In the genomic region with DNA sequence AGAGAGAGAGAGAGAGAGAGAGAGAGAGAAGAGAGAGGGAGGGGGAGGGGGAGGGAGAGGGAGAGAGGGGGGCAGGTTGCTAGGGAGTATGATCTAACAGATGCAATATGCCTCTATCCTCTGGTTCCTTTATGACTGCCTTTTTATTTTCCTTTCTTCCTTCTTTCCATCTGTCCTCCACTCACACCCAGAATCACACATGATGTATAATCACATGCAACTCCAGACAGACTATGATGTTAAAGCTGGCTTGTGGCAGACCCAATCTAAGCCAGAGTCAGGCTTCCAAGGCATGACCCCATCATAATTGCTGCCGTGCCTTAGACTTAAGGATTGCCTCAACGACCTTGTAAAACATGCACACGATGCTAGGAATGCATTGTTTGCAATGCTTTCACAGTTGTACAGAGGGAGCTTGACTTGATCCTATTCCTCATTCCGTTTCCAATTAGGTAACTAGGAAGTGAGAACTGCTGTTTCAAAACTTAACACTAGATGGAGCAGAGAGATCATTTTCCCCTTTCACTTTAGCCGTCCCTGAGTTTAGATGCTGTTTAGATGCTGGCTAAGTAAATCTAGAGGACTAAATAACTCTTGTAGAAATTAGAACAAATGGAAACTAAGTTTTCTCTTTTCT, we compare ENCODE assay signal across 9 mouse cellular contexts. TPM values are rescaled to one million over a fixed set of nuclear protein-coding genes. Genes with fewer than 3 reads are reported as not detected.
DNase-seq lines count a peak whose midpoint lies in the region; ATAC-seq and TF ChIP-seq lines count a peak whose summit lies in the region.
"Had no signal": no experiment of that assay in that cellular context is flagged by ENCODE, and none has a peak within 500 bp of the region (broad histone marks: within the 10 kb centered on the region; RNA-seq: fewer than 3 reads in every experiment).

No protein-coding gene starts in this region.

- POLR2A ChIA-PET in Patski (lab: Charles Lee) = no interaction called here

- TF ChIP-seq CTCF in Patski (IDR thresholded peaks at IDR 0.05) = peak; percentile 58

- DNase-seq in hindbrain, embryonic 11.5 days (ENCODE audit: low spot score) = peak; percentile 70
- peak; percentile 82 for DNase-seq in 3T3-L1 (ENCODE audit: low read depth, low spot score)
- no peak for DNase-seq in Patski (ENCODE audit: low read depth, low spot score)
- no peak for DNase-seq in frontal cortex, postnatal 14 days (ENCODE audit: low spot score in 2 of 2)
- no peak for DNase-seq in adrenal gland, postnatal 4 days (ENCODE audit: low spot score in 2 of 2)

- H3K9ac ChIP-seq in hindbrain, embryonic 11.5 days (ENCODE audit: low read depth, low read length) = no peak overlapping the region
- H3K9ac ChIP-seq in hindbrain, embryonic 12.5 days = no peak overlapping the region
- H3K9ac ChIP-seq in hindbrain, embryonic 16.5 days (ENCODE audit: low read depth, low read length) = peak overlapping the region; percentile 33; the same call in 1 of the 2 replicates
- H3K9ac ChIP-seq in neural tube, embryonic 14.5 days (replicated peaks; ENCODE audit: low read depth, low read length) = no peak overlapping the region
- H3K9ac ChIP-seq: lung, embryonic 15.5 days had no signal

- no peaks in the 10 kb centered on the region for H3K4me1 ChIP-seq in hindbrain, embryonic 11.5 days (replicated peaks; ENCODE audit: control insufficient read depth, insufficient read depth, low read length)
- no peaks in the 10 kb centered on the region for H3K4me1 ChIP-seq in hindbrain, embryonic 12.5 days
- H3K4me1 ChIP-seq in hindbrain, embryonic 16.5 days (ENCODE audit: control insufficient read depth, insufficient read depth, low read depth, low read length) = peaks cover 2% of the 10 kb centered on the region; the same call in 1 of the 2 replicates
- H3K4me1 ChIP-seq in neural tube, embryonic 14.5 days (ENCODE audit: control insufficient read depth, insufficient read depth, low read length) = no peaks in the 10 kb centered on the region

- H3K36me3 ChIP-seq in hindbrain, embryonic 11.5 days (ENCODE audit: control insufficient read depth, insufficient read depth, low read length) = no peaks in the 10 kb centered on the region
- H3K36me3 ChIP-seq in hindbrain, embryonic 12.5 days = no peaks in the 10 kb centered on the region
- H3K36me3 ChIP-seq in hindbrain, embryonic 16.5 days (ENCODE audit: control insufficient read depth, insufficient read depth, low read length) = no peaks in the 10 kb centered on the region
- no peaks in the 10 kb centered on the region for H3K36me3 ChIP-seq in neural tube, embryonic 14.5 days (ENCODE audit: control insufficient read depth, insufficient read depth, low read length)
- H3K36me3 ChIP-seq: lung, embryonic 15.5 days had no signal

- WGBS in hindbrain, embryonic 11.5 days = 15% methylated on average over 5 of the region's 5 CpGs
- WGBS in hindbrain, embryonic 12.5 days = 8% methylated on average over 5 of the region's 5 CpGs
- 3% methylated on average over 5 of the region's 5 CpGs for WGBS in hindbrain, embryonic 16.5 days
- WGBS in neural tube, embryonic 14.5 days = 6% methylated on average over 5 of the region's 5 CpGs

- no peak overlapping the region for H3K27ac ChIP-seq in hindbrain, embryonic 11.5 days (ENCODE audit: low read depth, low read length)
- no peak overlapping the region for H3K27ac ChIP-seq in hindbrain, embryonic 12.5 days
- H3K27ac ChIP-seq in hindbrain, embryonic 16.5 days (ENCODE audit: low read depth, low read length) = no peak overlapping the region
- H3K27ac ChIP-seq in neural tube, embryonic 14.5 days (ENCODE audit: low read depth, low read length) = no peak overlapping the region
- H3K27ac ChIP-seq: lung, embryonic 15.5 days had no signal

- CTCF ChIA-PET in Patski (lab: Charles Lee) = interaction anchor here (0.8 to 3.1 kb wide), 7 partner anchors 9 to 497 kb away, joined by 3 to 12 read pairs (median 4); partner anchors contain the start of gene Ccdc110

- H3K9me3 ChIP-seq in hindbrain, embryonic 11.5 days (ENCODE audit: control insufficient read depth, low read length) = no peaks in the 10 kb centered on the region
- H3K9me3 ChIP-seq in hindbrain, embryonic 12.5 days (replicated peaks) = no peaks in the 10 kb centered on the region
- no peaks in the 10 kb centered on the region for H3K9me3 ChIP-seq in hindbrain, embryonic 16.5 days (ENCODE audit: control insufficient read depth, low read length)
- no peaks in the 10 kb centered on the region for H3K9me3 ChIP-seq in neural tube, embryonic 14.5 days (ENCODE audit: control insufficient read depth, low read length)
- H3K9me3 ChIP-seq: lung, embryonic 15.5 days had no signal

- ATAC-seq in hindbrain, embryonic 11.5 days (ENCODE audit: low FRiP score) = no peak
- no peak for ATAC-seq in hindbrain, embryonic 12.5 days (ENCODE audit: low FRiP score)
- ATAC-seq in Patski = peak; percentile 67
- ATAC-seq in hindbrain, embryonic 16.5 days = peak; percentile 88
- ATAC-seq in neural tube, embryonic 14.5 days (ENCODE audit: low read depth) = peak; percentile 84; the same call in 1 of the 2 replicates

- no peak overlapping the region for H3K4me3 ChIP-seq in hindbrain, embryonic 11.5 days (ENCODE audit: low read depth, low read length)
- H3K4me3 ChIP-seq in hindbrain, embryonic 12.5 days = no peak overlapping the region
- no peak overlapping the region for H3K4me3 ChIP-seq in hindbrain, embryonic 16.5 days (ENCODE audit: low read length)
- H3K4me3 ChIP-seq in neural tube, embryonic 14.5 days (ENCODE audit: low read depth, low read length) = no peak overlapping the region
- H3K4me3 ChIP-seq: lung, embryonic 15.5 days had no signal

- in situ Hi-C loops in Patski (cut with MboI; ENCODE audit: low pct_unique_long_range_greater_than_20kb) = no loop called here

- H3K4me2 ChIP-seq in hindbrain, embryonic 11.5 days (replicated peaks; ENCODE audit: low read depth, low read length) = no peak overlapping the region
- no peak overlapping the region for H3K4me2 ChIP-seq in hindbrain, embryonic 12.5 days (replicated peaks)
- peak overlapping the region; percentile 25; the same call in 1 of the 2 replicates for H3K4me2 ChIP-seq in hindbrain, embryonic 16.5 days (ENCODE audit: low read length)
- peak overlapping the region; percentile 26; the same call in 1 of the 2 replicates for H3K4me2 ChIP-seq in neural tube, embryonic 14.5 days (ENCODE audit: low read depth, low read length)
- H3K4me2 ChIP-seq: lung, embryonic 15.5 days had no signal

- no peaks in the 10 kb centered on the region for H3K27me3 ChIP-seq in hindbrain, embryonic 11.5 days (ENCODE audit: control insufficient read depth, insufficient read depth, low read length)
- no peaks in the 10 kb centered on the region for H3K27me3 ChIP-seq in hindbrain, embryonic 12.5 days
- peaks cover 4% of the 10 kb centered on the region for H3K27me3 ChIP-seq in Patski
- H3K27me3 ChIP-seq in hindbrain, embryonic 16.5 days (replicated peaks; ENCODE audit: control insufficient read depth, insufficient read depth, low read length) = no peaks in the 10 kb centered on the region
- no peaks in the 10 kb centered on the region for H3K27me3 ChIP-seq in neural tube, embryonic 14.5 days (ENCODE audit: control insufficient read depth, insufficient read depth, low read length)
- H3K27me3 ChIP-seq: lung, embryonic 15.5 days had no signal

RNA-seq across cellular contexts. Expression of gene Tlr3, which starts 28.1 kb away (rescaled TPM):
- 1.1 and 1.8 TPM in 2 replicates for polyA plus RNA-seq in hindbrain, embryonic 11.5 days (2014; fragmentation: Nextera tagmentation; extraction: Ambion mirVana)
- 1.1 and 1.4 TPM in 2 replicates for polyA plus RNA-seq in hindbrain, embryonic 12.5 days (2016; fragmentation: Nextera tagmentation; extraction: Ambion mirVana)
- polyA plus RNA-seq in Patski (2021) = 4.9 TPM
- polyA plus RNA-seq in hindbrain, embryonic 16.5 days (2015; fragmentation: Nextera tagmentation; extraction: Ambion mirVana) = 0.80 and 1.4 TPM in 2 replicates
- 0.75 and 0.89 TPM in 2 replicates for polyA plus RNA-seq in neural tube, embryonic 14.5 days (2014; fragmentation: Nextera tagmentation; extraction: Ambion mirVana)
- total RNA-seq in adrenal gland, postnatal 4 days (2021) = 10 to 100 TPM in 1 of 2 experiments, 1 to 10 TPM in 1; 9.7 to 10.7 TPM

RNA-seq across cellular contexts. Expression of gene Fam149a, which starts 56.9 kb away (rescaled TPM):
- polyA plus RNA-seq in hindbrain, embryonic 11.5 days (2014; fragmentation: Nextera tagmentation; extraction: Ambion mirVana) = 9.6 and 10.5 TPM in 2 replicates
- polyA plus RNA-seq in hindbrain, embryonic 12.5 days (2016; fragmentation: Nextera tagmentation; extraction: Ambion mirVana) = 10.4 and 11.9 TPM in 2 replicates
- 53.1 TPM for polyA plus RNA-seq in Patski (2021)
- 14.2 and 15.7 TPM in 2 replicates for polyA plus RNA-seq in hindbrain, embryonic 16.5 days (2015; fragmentation: Nextera tagmentation; extraction: Ambion mirVana)
- polyA plus RNA-seq in neural tube, embryonic 14.5 days (2014; fragmentation: Nextera tagmentation; extraction: Ambion mirVana) = 10.0 and 11.1 TPM in 2 replicates
- total RNA-seq in adrenal gland, postnatal 4 days (2021) = 10 to 100 TPM; 11.5 to 24.3 TPM

Comparison
In these comparisons a context has a peak if more than half of its experiments do, and no peak if none do; other contexts are left out.
1. ATAC-seq: peak in Patski (single experiment), hindbrain, embryonic 16.5 days (single experiment) and neural tube, embryonic 14.5 days (single experiment); none in hindbrain, embryonic 11.5 days (single experiment) and hindbrain, embryonic 12.5 days (single experiment).
2. H3K4me2 ChIP-seq: peak in hindbrain, embryonic 16.5 days (single experiment) and neural tube, embryonic 14.5 days (single experiment); none in hindbrain, embryonic 11.5 days (single experiment) and hindbrain, embryonic 12.5 days (single experiment).
3. DNase-seq: peak in hindbrain, embryonic 11.5 days (single experiment) and 3T3-L1 (single experiment); none in Patski (single experiment), frontal cortex, postnatal 14 days (0 of 2) and adrenal gland, postnatal 4 days (0 of 2).